Mouse (Mus musculus) lung, postnatal 0 days (tissue): ENCODE measurements at regions not wholly inside any gene's neighbourhood (a gene's known extent, or its start where the extent isn't known, plus 50 kb on each side); places are given as distances from the start of the nearest gene placed in this dataset.

Experiments used
- ATAC-seq: fragments of 200-750 bp; cut with Nextera tagmentation; 2 replicates; pipeline ENCODE4 v1.8.0; 2017; ENCODE audit warnings: moderate library complexity
- DNase-seq: peaks from one replicate; pipeline ENCODE4 v3.0.0-alpha.2; 2016; ENCODE audit warnings: low spot score
- H3K27ac ChIP-seq: fragments of 300-500 bp; sonication (generic); 2 replicates; pipeline ENCODE4 v1.5.1; 2014; ENCODE audit warnings: antibody characterized with exemption, mild to moderate bottlenecking, low read length, mixed read lengths
- H3K27me3 ChIP-seq: fragments of 300-500 bp; sonication (generic); replicated peaks from 2 replicates; pipeline ENCODE4 v1.6.1; 2014; ENCODE audit warnings: low read length, mixed read lengths; ENCODE audit not compliant: insufficient read depth
- H3K36me3 ChIP-seq: fragments of 300-500 bp; sonication (generic); 2 replicates; pipeline ENCODE4 v1.6.1; 2014; ENCODE audit warnings: low read length, mixed read lengths; ENCODE audit not compliant: insufficient read depth
- H3K4me1 ChIP-seq: fragments of 300-500 bp; sonication (generic); 2 replicates; pipeline ENCODE4 v1.6.1; 2014; ENCODE audit warnings: antibody characterized with exemption, low read depth, low read length, mixed read lengths; ENCODE audit not compliant: insufficient read depth
- H3K4me2 ChIP-seq: fragments of 300-500 bp; sonication (generic); replicated peaks from 2 replicates; pipeline ENCODE4 v1.6.1; 2014; ENCODE audit warnings: low read depth, mild to moderate bottlenecking, low read length, moderate library complexity, mixed read lengths
- H3K4me3 ChIP-seq: fragments of 300-500 bp; sonication (generic); 2 replicates; pipeline ENCODE4 v1.5.1; 2014; ENCODE audit warnings: low read depth, low read length
- H3K9ac ChIP-seq: fragments of 300-500 bp; sonication (generic); replicated peaks from 2 replicates; pipeline ENCODE4 v1.6.1; 2014; ENCODE audit warnings: low read depth, mild to moderate bottlenecking
- H3K9me3 ChIP-seq: fragments of 300-500 bp; sonication (generic); 2 replicates; pipeline ENCODE4 v1.6.1; 2016; ENCODE audit warnings: low read length, mixed read lengths
- CTCF ChIP-seq: IDR thresholded peaks from 2 replicates; pipeline ENCODE4 v1.5.1; 2016; ENCODE audit warnings: antibody characterized with exemption, mild to moderate bottlenecking
- EP300 ChIP-seq: IDR thresholded peaks from 2 replicates; pipeline ENCODE4 v1.6.1; 2016; ENCODE audit warnings: antibody characterized with exemption, mild to moderate bottlenecking, control low read depth
- WGBS: fragments of 180-500 bp; shearing (Covaris S2); extraction: QIAGEN DNeasy Blood & Tissue Kit; methylation state at CpG from one replicate; pipeline ENCODE4 v1.1.7; 2014; 5-methylcytosine and 5-hydroxymethylcytosine counted together

DNA sequence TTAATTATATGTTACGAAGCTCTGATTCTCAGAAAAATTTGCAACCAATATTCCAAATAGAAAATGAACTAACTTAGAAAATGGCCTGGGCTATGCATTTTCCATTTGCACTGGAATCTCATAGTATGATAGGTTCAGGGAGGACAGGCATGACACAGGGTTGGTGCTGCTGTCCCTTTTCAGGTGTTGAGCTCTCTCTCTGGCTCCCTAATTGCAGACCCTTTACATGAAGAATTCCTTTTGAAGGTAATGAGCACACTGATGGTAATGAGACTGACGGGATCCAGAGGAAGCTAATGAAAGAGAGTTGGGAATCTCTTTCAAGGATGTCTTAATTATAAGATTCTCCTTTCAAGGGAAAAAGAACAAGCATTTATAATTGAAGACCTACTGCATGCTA, 87.6 kb downstream of the Serpinb8 start:
- H3K9ac ChIP-seq: no peak overlapping the region
- 87% methylated on average over 2 of the region's 2 CpGs for WGBS
- DNase-seq (no peak), ATAC-seq (no peak)
- H3K4me3 ChIP-seq: no peak overlapping the region
- H3K9me3 ChIP-seq: no peaks in the 10 kb centered on the region
- H3K27ac ChIP-seq: no peak overlapping the region
- H3K4me2 ChIP-seq: no peak overlapping the region
- TF ChIP-seq CTCF: no peak
- no peak for TF ChIP-seq EP300
- H3K36me3 ChIP-seq: no peaks in the 10 kb centered on the region
- H3K4me1 ChIP-seq: no peaks in the 10 kb centered on the region; the same call in 1 of the 2 replicates
- no peaks in the 10 kb centered on the region for H3K27me3 ChIP-seq

- 31% methylated on average over 2 of the region's 2 CpGs for WGBS
- DNase-seq (no peak), ATAC-seq (no peak)
- H3K27ac ChIP-seq: no peak overlapping the region
- no peaks in the 10 kb centered on the region for H3K9me3 ChIP-seq
- H3K36me3 ChIP-seq: no peaks in the 10 kb centered on the region
- H3K9ac ChIP-seq: no peak overlapping the region
- TF ChIP-seq EP300 (no peak), CTCF (no peak)
- H3K27me3 ChIP-seq: no peaks in the 10 kb centered on the region
- H3K4me2 ChIP-seq: no peak overlapping the region
- H3K4me1 ChIP-seq: no peaks in the 10 kb centered on the region
- no peak overlapping the region for H3K4me3 ChIP-seq
Observed at GRCm38 (mm10) chr1:107696858-107697257, 107.1 kb downstream of the Serpinb8 start.

DNA sequence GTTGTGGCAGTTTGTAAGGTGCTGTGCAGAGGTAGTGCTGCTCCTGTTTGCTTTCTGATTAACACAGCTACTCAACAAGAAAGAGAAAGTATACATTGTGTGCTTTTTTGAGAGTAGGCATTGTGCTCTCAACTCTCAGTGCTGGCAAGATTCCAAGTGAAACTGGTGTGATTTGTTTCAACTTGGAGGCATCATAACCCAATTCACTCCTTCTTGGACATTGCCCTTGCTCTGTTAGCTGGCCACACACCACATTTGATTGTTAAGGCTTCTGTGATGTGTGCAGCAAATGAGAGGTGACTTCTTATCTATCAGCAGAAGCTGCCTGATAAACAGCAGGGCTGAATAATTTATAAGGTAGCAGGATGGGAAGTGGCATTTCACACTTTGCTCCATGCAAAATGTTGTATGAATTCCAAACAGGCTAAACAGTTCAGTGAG, 116.3 kb downstream of the Serpinb8 start:
- H3K9ac ChIP-seq: no peak overlapping the region
- no peaks in the 10 kb centered on the region for H3K4me1 ChIP-seq
- TF ChIP-seq CTCF: no peak
- TF ChIP-seq EP300: peak; percentile 27; the same call in 1 of the 2 replicates
- DNase-seq: peak; percentile 24
- H3K27me3 ChIP-seq: no peaks in the 10 kb centered on the region
- H3K9me3 ChIP-seq: no peaks in the 10 kb centered on the region
- ATAC-seq: no peak
- H3K36me3 ChIP-seq: no peaks in the 10 kb centered on the region
- H3K4me2 ChIP-seq: no peak overlapping the region
- H3K4me3 ChIP-seq: no peak overlapping the region
- no peak overlapping the region for H3K27ac ChIP-seq

- DNase-seq (no peak), ATAC-seq (no peak)
- Histone ChIP-seq H3K4me2 (no peak overlapping the region), H3K4me1 (no peaks in the 10 kb centered on the region), H3K4me3 (no peak overlapping the region), H3K36me3 (no peaks in the 10 kb centered on the region), H3K27ac (no peak overlapping the region), H3K27me3 (no peaks in the 10 kb centered on the region), H3K9ac (no peak overlapping the region), H3K9me3 (no peaks in the 10 kb centered on the region)
- WGBS: 87% methylated on average over 5 of the region's 5 CpGs
- TF ChIP-seq CTCF (no peak), EP300 (no peak)
Observed at GRCm38 (mm10) chr1:107708601-107709000, 118.8 kb downstream of the Serpinb8 start.

- Histone ChIP-seq H3K4me1 (no peaks in the 10 kb centered on the region), H3K4me2 (no peak overlapping the region), H3K27ac (no peak overlapping the region), H3K9me3 (no peaks in the 10 kb centered on the region), H3K36me3 (no peaks in the 10 kb centered on the region), H3K27me3 (no peaks in the 10 kb centered on the region), H3K4me3 (no peak overlapping the region), H3K9ac (no peak overlapping the region)
- ATAC-seq: no peak
- 73% methylated on average over 1 of the region's 1 CpGs for WGBS
- TF ChIP-seq CTCF (no peak), EP300 (no peak)
- DNase-seq: no peak
Observed at GRCm38 (mm10) chr1:107714869-107715268, 125.1 kb downstream of the Serpinb8 start.

DNA sequence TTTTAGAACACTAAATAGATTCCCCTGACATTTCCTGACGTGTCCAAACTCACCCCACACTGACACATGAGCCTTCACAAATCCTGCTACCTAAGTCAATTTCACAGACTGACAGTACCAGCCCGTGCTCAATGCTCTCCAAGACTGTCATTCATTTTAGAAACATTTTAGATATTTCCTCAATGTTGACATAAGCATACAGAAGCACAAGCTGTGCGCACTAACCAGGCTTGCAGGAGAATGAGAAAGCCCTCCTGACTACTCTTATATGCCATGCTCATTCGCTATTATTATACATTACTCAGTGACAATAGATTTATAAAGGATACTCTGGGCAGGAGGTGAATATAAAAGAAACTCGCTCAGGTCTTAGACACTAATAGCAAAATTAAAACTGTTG, 129.5 kb downstream of the Serpinb8 start:
- Histone ChIP-seq H3K4me2 (no peak overlapping the region), H3K9ac (no peak overlapping the region), H3K4me1 (no peaks in the 10 kb centered on the region), H3K27me3 (no peaks in the 10 kb centered on the region), H3K27ac (no peak overlapping the region), H3K36me3 (no peaks in the 10 kb centered on the region), H3K9me3 (no peaks in the 10 kb centered on the region), H3K4me3 (no peak overlapping the region)
- ATAC-seq: no peak
- 50% methylated on average over 5 of the region's 5 CpGs for WGBS
- no peak for TF ChIP-seq CTCF
- TF ChIP-seq EP300: no peak
- no peak for DNase-seq
